In the genomic region with DNA sequence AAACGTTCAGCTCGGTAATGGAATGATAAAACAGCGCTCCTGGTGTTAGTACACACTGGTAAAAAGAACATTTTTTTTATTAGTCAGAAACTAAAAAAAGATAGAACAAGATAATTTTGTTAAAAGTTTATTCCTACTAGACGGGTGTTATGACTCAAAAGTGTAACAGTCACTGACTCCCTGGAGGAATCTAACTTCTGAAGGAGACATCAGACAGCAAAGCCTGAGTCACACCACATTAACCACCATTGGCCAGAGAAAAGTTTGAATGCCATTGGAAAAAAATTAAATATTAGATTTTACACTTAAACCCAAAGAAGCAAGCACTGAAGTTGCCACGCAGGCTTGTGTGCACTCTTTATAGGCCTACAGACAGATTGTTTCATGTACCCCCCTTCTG, we compare ENCODE assay signal across 22 mouse cellular contexts.
DNase-seq lines count a peak whose midpoint lies in the region; ATAC-seq and TF ChIP-seq lines count a peak whose summit lies in the region.
"Had no signal": no experiment of that assay in that cellular context is flagged by ENCODE, and none has a peak within 500 bp of the region (broad histone marks: within the 10 kb centered on the region; RNA-seq: fewer than 3 reads in every experiment).

No protein-coding gene starts in this region.

- no peaks in the 10 kb centered on the region for H3K4me1 ChIP-seq in neural tube, embryonic 11.5 days (ENCODE audit: control insufficient read depth, insufficient read depth, low read length)
- no peaks in the 10 kb centered on the region; the same call in 1 of the 2 replicates for H3K4me1 ChIP-seq in neural tube, embryonic 15.5 days
- 0 out of 2 replicates have a peak, but pooled peaks cover 3% of the 10 kb centered on the region for H3K4me1 ChIP-seq in hindbrain, postnatal 0 days (ENCODE audit: insufficient read depth, low read length)
- H3K4me1 ChIP-seq: embryonic facial prominence, embryonic 15.5 days; forebrain, embryonic 13.5 days; heart, embryonic 13.5 days had no signal

- DNase-seq in neural tube, embryonic 11.5 days (ENCODE audit: low spot score): peak; percentile 12
- peak; percentile 24 for DNase-seq in Muller cell, postnatal 12 days (ENCODE audit: inconsistent ontology term)
- peak; percentile 50 for DNase-seq in fibroblast of lung, adult 2 months (ENCODE audit: low read depth)
- DNase-seq in left cerebral cortex, adult 11 months (ENCODE audit: low spot score): no peak
- no peak for DNase-seq in hindbrain, postnatal 0 days (ENCODE audit: low spot score)
- DNase-seq: adrenal gland, adult 8-10 months; adrenal gland, postnatal 36 days; cerebellum, adult 11 months; cerebellum, adult 8-10 months; cerebellum, postnatal 14 days; embryo, embryonic 11 days; gastrocnemius, postnatal 36 days; heart, adult 11 months; heart, postnatal 36 days had no signal

- WGBS in neural tube, embryonic 11.5 days: 85% methylated on average over 5 of the region's 5 CpGs
- 61% methylated on average over 5 of the region's 5 CpGs for WGBS in neural tube, embryonic 15.5 days
- WGBS in hindbrain, postnatal 0 days: 67% methylated on average over 5 of the region's 5 CpGs

- no peak for TF ChIP-seq CTCF in hindbrain, postnatal 0 days (IDR thresholded peaks at IDR 0.05; ENCODE audit: low read depth)

- H3K9ac ChIP-seq in neural tube, embryonic 11.5 days (ENCODE audit: low read length): no peak overlapping the region
- H3K9ac ChIP-seq in neural tube, embryonic 15.5 days (replicated peaks): no peak overlapping the region
- no peak overlapping the region for H3K9ac ChIP-seq in hindbrain, postnatal 0 days (replicated peaks; ENCODE audit: low read length)
- H3K9ac ChIP-seq: embryonic facial prominence, embryonic 15.5 days; forebrain, embryonic 13.5 days; heart, embryonic 13.5 days; hindbrain, embryonic 15.5 days had no signal

- no peak overlapping the region for H3K4me3 ChIP-seq in neural tube, embryonic 11.5 days (ENCODE audit: low read depth, low read length)
- H3K4me3 ChIP-seq in neural tube, embryonic 15.5 days (replicated peaks): no peak overlapping the region
- no peak overlapping the region for H3K4me3 ChIP-seq in hindbrain, postnatal 0 days (ENCODE audit: low read length)
- H3K4me3 ChIP-seq: embryonic facial prominence, embryonic 15.5 days; forebrain, embryonic 13.5 days; heart, embryonic 13.5 days; hindbrain, embryonic 15.5 days had no signal

- H3K4me2 ChIP-seq in neural tube, embryonic 11.5 days (ENCODE audit: low read depth): no peak overlapping the region
- H3K4me2 ChIP-seq in neural tube, embryonic 15.5 days: no peak overlapping the region
- H3K4me2 ChIP-seq in hindbrain, postnatal 0 days (ENCODE audit: low read depth, low read length): no peak overlapping the region
- H3K4me2 ChIP-seq: embryonic facial prominence, embryonic 15.5 days; forebrain, embryonic 13.5 days; heart, embryonic 13.5 days; hindbrain, embryonic 15.5 days had no signal

- no peak for ATAC-seq in neural tube, embryonic 11.5 days (ENCODE audit: insufficient read depth, low FRiP score, low TSS enrichment)
- no peak for ATAC-seq in neural tube, embryonic 15.5 days (ENCODE audit: low FRiP score)
- no peak for ATAC-seq in erythroid progenitor cell, adult 5-6 weeks (replicated peaks; ENCODE audit: low FRiP score, poor library complexity, severe bottlenecking)
- no peak for ATAC-seq in hindbrain, postnatal 0 days
- ATAC-seq: forebrain, embryonic 13.5 days; inflammation-experienced regulatory T-cells, adult 6 months had no signal

- H3K36me3 ChIP-seq in neural tube, embryonic 11.5 days (ENCODE audit: control insufficient read depth, insufficient read depth, low read length): no peaks in the 10 kb centered on the region
- H3K36me3 ChIP-seq in neural tube, embryonic 15.5 days: no peaks in the 10 kb centered on the region
- no peaks in the 10 kb centered on the region for H3K36me3 ChIP-seq in hindbrain, postnatal 0 days (ENCODE audit: insufficient read depth, low read length)
- H3K36me3 ChIP-seq: embryonic facial prominence, embryonic 15.5 days; heart, embryonic 13.5 days; hindbrain, embryonic 15.5 days had no signal

- no peaks in the 10 kb centered on the region for H3K27me3 ChIP-seq in neural tube, embryonic 11.5 days (ENCODE audit: control insufficient read depth, insufficient read depth, low read length)
- H3K27me3 ChIP-seq in neural tube, embryonic 15.5 days (replicated peaks): no peaks in the 10 kb centered on the region
- no peaks in the 10 kb centered on the region for H3K27me3 ChIP-seq in hindbrain, postnatal 0 days (ENCODE audit: insufficient read depth, low read length)
- H3K27me3 ChIP-seq: CH12.LX; embryonic facial prominence, embryonic 15.5 days; forebrain, embryonic 13.5 days; heart, embryonic 13.5 days; hindbrain, embryonic 15.5 days had no signal

- no peaks in the 10 kb centered on the region for H3K9me3 ChIP-seq in neural tube, embryonic 11.5 days (ENCODE audit: control insufficient read depth, low read length)
- no peaks in the 10 kb centered on the region for H3K9me3 ChIP-seq in neural tube, embryonic 15.5 days (replicated peaks)
- H3K9me3 ChIP-seq in hindbrain, postnatal 0 days (ENCODE audit: low read length): no peaks in the 10 kb centered on the region
- H3K9me3 ChIP-seq: embryonic facial prominence, embryonic 15.5 days; forebrain, embryonic 13.5 days; heart, embryonic 13.5 days; hindbrain, embryonic 15.5 days had no signal

- no peak overlapping the region for H3K27ac ChIP-seq in neural tube, embryonic 11.5 days (ENCODE audit: low read depth, low read length)
- H3K27ac ChIP-seq in neural tube, embryonic 15.5 days (replicated peaks): no peak overlapping the region
- no peak overlapping the region for H3K27ac ChIP-seq in hindbrain, postnatal 0 days
- H3K27ac ChIP-seq: embryonic facial prominence, embryonic 15.5 days; forebrain, embryonic 13.5 days; heart, embryonic 13.5 days; hindbrain, embryonic 15.5 days had no signal

Comparison
In these comparisons a context has a peak if more than half of its experiments do, and no peak if none do; other contexts are left out.
1. DNase-seq: peak in neural tube, embryonic 11.5 days (single experiment), Muller cell, postnatal 12 days (single experiment) and fibroblast of lung, adult 2 months (single experiment); none in left cerebral cortex, adult 11 months (single experiment) and hindbrain, postnatal 0 days (single experiment).